Mouse (Mus musculus) cerebral cortex, adult 2 months (tissue): ENCODE results near the gene Fmo6.

Experiments
- WGBS: fragments of 180-500 bp; shearing (Covaris S2); methylation state at CpG from one replicate; pipeline ENCODE4 v1.1.7; 2018; 5-methylcytosine and 5-hydroxymethylcytosine counted together

The Fmo6 gene

GRCm38 (mm10) chr1:162914932-162915556 lies 22.3 kb downstream of the Fmo6 start:
- 86% methylated on average over 4 of the region's 4 CpGs for WGBS

DNA sequence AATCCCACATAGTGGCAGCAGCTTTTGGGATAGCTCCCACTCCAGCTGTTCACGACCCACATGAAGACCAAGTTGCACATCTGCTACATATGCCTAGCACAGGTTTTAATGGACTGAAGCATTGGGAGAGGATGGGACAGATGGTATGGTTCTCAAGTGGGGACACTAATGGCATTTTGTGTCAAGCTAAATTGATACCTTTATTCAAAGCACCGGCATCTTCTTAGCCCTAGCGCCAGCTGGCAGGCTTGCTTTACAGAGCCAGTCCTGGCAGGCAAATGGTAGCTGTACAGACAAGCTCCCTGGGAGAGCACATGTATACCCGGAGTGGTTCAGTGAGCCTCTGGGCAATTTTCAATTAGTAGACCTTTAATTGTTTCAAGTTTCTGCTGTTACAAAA lies 35.4 kb downstream of the Fmo6 start:
- WGBS: 45% methylated on average over 4 of the region's 4 CpGs

DNA sequence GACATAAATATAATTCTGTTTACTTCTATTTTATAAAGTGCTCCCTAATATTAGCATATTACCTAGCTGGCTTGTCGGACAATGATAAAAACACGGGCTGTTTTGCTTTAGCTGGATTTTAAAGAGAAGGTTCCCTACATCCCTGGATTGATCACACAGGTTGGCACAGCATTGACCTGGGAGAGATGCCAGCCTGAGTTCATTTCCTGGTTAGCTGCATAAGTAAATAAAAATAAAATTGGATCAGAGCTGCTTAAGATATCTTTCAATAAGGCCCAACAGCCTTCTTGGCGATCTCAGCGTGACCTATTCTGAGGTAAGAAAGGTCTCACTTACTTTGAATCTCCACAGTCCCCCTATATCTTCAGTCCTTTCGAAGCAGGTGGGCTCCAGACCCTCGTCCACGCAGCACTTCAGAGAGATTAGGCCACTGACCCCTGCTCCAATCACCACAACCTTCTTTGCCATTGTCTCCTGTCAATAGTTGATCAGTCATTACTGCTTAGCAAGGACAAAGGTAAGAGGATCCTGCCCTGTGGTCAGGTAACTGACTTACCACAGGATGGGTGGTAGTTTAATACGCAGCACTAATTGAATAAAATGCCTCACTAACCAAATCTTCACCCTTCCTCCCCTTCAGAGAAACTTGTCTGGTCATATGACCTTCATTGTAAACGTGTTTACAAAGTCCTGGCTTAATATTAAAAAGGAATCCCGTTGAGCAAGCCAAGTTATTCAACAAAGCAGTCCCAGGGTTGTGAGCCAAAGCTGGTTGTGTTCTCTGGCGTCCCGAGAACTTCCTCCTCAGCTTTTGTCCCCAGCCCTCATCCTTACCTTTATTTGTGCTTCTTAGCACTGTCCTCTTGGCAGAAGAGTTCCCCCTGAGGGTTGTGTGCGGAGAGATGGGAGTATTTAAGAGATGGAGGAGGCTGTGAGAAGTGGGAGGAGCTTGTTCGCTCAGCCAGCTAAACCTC lies 39.2 kb downstream of the Fmo6 start, which contains the start of gene Fmo2:
Gene Fmo2 (minus strand): TSS at position 889 of the 974 bp plus-strand sequence.
- 66% methylated on average over 14 of the region's 14 CpGs for WGBS

- WGBS: 48% methylated on average over 6 of the region's 6 CpGs
These were observed 41.4 kb downstream of the Fmo6 start for GRCm38 (mm10) chr1:162895900-162896299.

DNA sequence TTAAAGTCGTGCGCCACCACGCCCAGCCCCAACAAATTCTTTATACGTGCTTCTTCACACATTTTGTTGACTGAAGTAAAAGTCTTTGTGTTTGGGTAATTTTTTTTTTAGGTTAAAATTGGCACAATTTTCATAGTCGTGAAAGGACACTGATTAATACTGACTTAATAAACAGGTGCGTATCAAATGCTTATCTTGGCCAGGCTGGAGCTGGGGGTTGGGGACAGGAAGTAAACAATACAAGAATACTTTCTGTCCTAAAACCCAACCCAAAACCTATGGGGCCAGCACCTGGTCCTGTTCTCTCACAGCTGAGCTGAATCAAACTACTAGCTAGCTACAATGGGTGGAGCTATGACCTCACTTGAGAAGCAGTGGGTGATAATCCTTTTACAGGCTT lies 44.3 kb downstream of the Fmo6 start:
- WGBS: 89% methylated on average over 6 of the region's 6 CpGs

DNA sequence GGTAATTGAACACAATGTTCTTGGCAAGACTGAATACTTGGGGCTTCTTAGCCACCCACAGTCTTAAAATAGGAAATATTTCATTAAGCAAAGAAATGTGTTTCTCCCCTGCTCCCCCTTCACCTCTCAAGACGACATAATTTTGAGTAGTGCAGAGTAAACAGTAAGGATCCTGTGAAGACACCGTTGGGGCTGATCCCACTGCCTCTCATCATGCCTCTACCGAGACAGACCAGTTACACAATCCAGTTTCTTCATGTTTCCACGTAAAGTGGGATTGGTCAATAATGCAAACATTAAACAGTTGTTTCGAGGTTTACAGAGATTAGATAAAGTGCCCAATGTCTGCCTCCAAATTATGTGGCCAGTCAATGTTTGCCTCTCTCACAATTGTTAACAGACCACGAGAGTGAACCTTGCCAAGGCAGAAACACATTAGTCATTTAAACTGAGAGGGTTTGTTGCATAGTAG lies 45.3 kb downstream of the Fmo6 start:
- WGBS: 50% methylated on average over 6 of the region's 6 CpGs

DNA sequence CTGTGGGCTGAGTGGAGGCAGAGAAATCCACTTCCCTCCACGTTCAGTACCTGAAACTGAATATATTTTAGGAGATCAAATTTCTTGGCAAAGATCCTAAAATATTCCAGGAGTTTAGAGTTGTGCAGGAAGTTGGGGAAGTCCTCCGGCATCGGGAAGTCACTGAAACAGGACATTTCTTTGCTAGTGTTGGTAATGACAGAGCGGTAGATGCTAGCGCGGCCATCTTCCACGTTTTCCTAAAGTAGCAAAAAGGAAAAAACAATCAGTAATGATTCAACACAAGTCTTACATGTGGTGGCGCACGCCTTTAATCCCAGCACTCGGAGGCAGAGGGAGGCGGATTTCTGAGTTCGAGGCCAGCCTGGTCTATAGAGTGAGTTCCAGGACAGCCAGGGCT lies 48.7 kb downstream of the Fmo6 start:
- WGBS: 83% methylated on average over 12 of the region's 12 CpGs

DNA sequence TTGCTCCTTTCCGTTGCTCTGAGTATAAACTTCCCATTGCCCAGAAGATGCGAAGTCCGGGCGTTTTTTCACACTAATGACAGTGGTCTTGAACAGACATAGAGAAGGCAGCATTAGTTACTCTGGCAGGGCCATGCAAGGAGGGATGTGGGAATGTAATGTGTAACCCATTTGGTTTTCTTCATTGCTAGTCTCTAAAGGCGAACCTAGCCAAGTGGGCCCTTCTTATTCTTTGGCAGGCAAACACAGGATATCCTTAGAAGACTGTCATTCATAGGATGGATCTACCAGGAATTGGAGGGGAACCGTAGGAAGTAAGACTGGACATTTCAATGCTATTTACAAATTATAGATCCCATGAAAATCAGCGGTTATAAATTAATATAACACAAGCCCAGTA lies 49.7 kb downstream of the Fmo6 start:
- 95% methylated on average over 7 of the region's 7 CpGs for WGBS

GRCm38 (mm10) chr1:162886138-162886816 lies 51.0 kb downstream of the Fmo6 start:
- 91% methylated on average over 11 of the region's 11 CpGs for WGBS

GRCm38 (mm10) chr1:162882681-162883080 lies 54.6 kb downstream of the Fmo6 start:
- WGBS: 68% methylated on average over 4 of the region's 4 CpGs

- 54% methylated on average over 11 of the region's 11 CpGs for WGBS
These were observed 57.5 kb downstream of the Fmo6 start for GRCm38 (mm10) chr1:162879595-162880369.

- 79% methylated on average over 3 of the region's 3 CpGs for WGBS
These were observed 62.2 kb downstream of the Fmo6 start for GRCm38 (mm10) chr1:162875091-162875490.

DNA sequence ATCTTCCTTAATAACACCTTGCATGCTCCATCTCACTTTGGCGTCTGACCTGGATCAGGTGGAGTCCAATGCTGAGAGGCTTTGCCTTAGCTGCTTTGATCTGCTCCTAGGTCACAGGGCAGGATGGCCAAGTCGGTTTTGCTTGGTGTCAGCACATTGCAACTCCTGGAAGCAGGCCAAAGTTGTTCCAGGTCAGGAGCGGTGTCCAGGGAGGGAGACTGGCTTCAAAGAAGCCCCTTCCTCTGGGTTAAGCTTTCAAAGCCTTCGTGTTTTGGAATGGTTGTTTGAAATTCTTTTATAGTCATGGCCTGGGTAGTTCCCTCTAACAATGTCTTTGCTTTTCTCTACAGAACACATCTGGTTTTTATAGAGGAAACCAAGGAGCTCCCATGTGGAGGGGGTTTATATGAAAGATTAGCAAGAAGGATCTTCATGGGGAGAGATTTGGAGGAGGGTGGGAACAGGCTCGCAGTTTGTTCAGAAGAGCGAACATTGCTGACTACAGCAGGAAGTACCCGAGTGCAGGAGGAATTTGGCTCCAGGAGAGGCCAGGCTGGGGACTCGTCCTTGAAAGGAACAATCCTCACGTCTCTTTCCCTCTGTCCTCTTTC lies 65.5 kb downstream of the Fmo6 start:
- 58% methylated on average over 9 of the region's 9 CpGs for WGBS

- WGBS: 84% methylated on average over 7 of the region's 7 CpGs
These were observed 66.3 kb downstream of the Fmo6 start for GRCm38 (mm10) chr1:162870978-162871377.

GRCm38 (mm10) chr1:162867396-162867795 lies 69.9 kb downstream of the Fmo6 start:
- 70% methylated on average over 4 of the region's 4 CpGs for WGBS
